Mouse (Mus musculus) adrenal gland, postnatal 4 days (tissue): ENCODE measurements around the gene 4921517D22Rik. TPM values are rescaled to one million over a fixed set of nuclear protein-coding genes. Genes with fewer than 3 reads are reported as not detected.

Source experiments
- DNase-seq, 2 experiments: peaks; one replicate each; pipeline ENCODE4 v3.0.0; 2021 to 2022; ENCODE audit warnings: low spot score in 2 of 2, mixed read lengths in 2 of 2
- total RNA-seq, 2 experiments: library from RNA; stranded (reverse); gene quantifications; 2 replicates each; pipeline ENCODE4 v1.2.3; 2021

The 4921517D22Rik gene
- total RNA-seq, 2 experiments from 2014 or later: not detected

DNA sequence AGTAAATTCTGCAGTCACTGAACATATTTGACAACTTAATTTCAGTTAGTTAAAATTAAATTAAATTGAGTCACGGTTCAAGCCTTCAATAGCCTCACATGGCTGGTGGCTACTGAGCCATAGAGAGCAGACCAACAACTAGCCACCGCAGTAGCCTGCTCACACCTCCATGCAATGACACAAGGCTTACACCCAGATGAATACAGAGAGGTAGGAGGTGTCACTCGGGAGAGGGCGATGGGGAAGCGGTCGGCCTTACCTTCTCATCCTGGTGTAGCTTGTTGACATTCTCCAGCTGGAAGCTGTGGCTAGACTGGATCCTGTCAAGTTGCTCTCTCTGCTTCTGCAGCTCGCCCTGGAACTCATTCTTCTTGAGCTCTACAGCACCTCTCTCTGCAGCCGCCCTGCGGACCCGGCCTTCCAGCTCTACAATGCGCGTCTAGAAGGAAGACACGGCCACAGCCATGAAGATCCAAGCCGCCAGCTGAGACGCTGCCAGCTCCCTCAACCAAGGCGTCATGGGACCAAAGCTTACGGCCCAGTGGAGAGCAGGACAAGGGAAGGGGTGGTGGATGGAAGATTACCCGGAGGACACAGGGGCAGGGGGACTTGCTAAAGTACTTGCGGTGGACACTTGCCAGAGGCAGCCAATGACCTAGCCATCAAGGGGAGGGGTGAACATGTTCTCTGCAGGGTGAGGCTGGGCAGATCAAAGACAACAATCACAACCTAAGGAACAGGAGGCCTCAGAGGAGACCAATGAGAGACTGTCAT is 29.8 kb downstream of the 4921517D22Rik start:
- no peak for DNase-seq

- no peak for DNase-seq
Measured at GRCm38 (mm10) chr13:59661966-59662365, 31.9 kb downstream of the 4921517D22Rik start.

GRCm38 (mm10) chr13:59661387-59661786 is 32.5 kb downstream of the 4921517D22Rik start:
- no peak for DNase-seq

GRCm38 (mm10) chr13:59660371-59660770 is 33.5 kb downstream of the 4921517D22Rik start:
- DNase-seq: no peak

- no peak for DNase-seq
Measured at GRCm38 (mm10) chr13:59657781-59658180, 36.1 kb downstream of the 4921517D22Rik start.

- DNase-seq: no peak
Measured at GRCm38 (mm10) chr13:59656975-59657388, 36.9 kb downstream of the 4921517D22Rik start.

DNA sequence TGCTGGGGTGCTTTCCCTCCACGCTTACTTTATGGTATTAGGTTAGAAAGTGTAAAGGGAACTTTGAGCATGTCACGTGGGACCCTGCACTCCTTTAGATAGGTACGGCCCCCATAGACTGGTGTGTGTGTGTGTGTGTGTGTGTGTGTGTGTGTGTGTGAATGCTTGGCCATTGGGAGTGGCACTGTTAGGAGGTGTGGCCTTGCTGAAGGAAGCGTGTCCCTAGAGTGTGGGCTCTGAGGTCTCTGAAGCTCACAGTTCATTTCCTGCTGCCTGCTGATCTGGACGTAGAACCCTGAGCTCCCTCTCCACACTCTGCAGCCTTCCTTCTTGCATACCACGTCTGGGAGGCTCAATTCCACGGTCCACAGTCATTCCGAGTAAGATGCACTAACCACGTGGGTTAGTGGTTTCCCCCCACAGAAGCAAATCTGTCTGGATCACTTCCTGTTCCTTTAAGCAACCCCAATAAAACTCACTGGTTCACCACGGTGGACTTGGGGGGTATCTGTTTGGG is 37.5 kb downstream of the 4921517D22Rik start:
- no peak for DNase-seq

- no peak for DNase-seq
Measured at GRCm38 (mm10) chr13:59655718-59656315, 38.1 kb downstream of the 4921517D22Rik start.

- no peak for DNase-seq
Measured at GRCm38 (mm10) chr13:59654465-59654864, 39.4 kb downstream of the 4921517D22Rik start.

GRCm38 (mm10) chr13:59653136-59653535 is 40.8 kb downstream of the 4921517D22Rik start:
- no peak for DNase-seq

- no peak for DNase-seq
Measured at GRCm38 (mm10) chr13:59652651-59653050, 41.3 kb downstream of the 4921517D22Rik start.

DNA sequence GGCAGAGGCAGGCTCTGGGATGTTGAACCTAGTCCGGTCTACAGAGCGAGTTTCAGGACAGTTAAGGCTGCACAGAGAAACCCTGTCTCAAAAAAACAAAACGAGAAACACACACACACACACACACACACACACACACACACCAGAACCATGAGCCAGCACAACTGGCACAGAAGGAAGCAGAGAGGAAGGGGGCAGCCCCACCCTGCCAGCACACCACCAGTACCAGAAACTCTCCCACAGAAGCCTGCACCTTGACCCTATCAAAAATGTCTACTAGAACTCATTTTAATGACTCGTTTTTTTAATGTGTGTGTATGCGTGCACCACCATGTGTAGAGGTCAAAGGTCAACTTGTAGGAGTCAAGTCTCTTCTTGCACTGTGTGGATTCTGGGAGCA is 44.1 kb downstream of the 4921517D22Rik start:
- DNase-seq: no peak

GRCm38 (mm10) chr13:59648598-59648997 is 45.3 kb downstream of the 4921517D22Rik start:
- DNase-seq: no peak

- no peak for DNase-seq
Measured at GRCm38 (mm10) chr13:59647484-59647883, 46.4 kb downstream of the 4921517D22Rik start.

- no peak for DNase-seq
Measured at GRCm38 (mm10) chr13:59646674-59647244, 47.1 kb downstream of the 4921517D22Rik start.

DNA sequence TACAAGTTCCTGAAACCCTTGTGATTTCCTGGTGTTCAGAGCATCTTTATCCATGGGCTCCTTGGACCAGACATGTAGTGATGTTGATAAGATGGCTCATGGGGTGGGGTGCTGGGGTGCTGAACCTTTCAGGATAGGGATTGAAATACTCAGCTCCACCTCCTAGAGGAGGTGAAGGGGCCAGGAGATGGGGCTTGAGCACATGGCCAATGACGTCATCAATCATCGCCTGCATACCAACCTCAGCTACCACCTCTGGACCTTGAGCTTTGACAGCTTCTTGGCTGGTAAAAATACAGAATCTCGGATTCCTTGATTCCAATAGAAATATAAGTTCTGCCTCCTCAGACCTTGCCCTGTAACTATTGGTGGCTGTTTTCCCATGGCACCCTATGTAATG is 48.4 kb downstream of the 4921517D22Rik start:
- DNase-seq: no peak

- DNase-seq: no peak
Measured at GRCm38 (mm10) chr13:59642818-59643217, 51.1 kb downstream of the 4921517D22Rik start.

- DNase-seq: no peak
Measured at GRCm38 (mm10) chr13:59640178-59640440, 53.8 kb downstream of the 4921517D22Rik start.

DNA sequence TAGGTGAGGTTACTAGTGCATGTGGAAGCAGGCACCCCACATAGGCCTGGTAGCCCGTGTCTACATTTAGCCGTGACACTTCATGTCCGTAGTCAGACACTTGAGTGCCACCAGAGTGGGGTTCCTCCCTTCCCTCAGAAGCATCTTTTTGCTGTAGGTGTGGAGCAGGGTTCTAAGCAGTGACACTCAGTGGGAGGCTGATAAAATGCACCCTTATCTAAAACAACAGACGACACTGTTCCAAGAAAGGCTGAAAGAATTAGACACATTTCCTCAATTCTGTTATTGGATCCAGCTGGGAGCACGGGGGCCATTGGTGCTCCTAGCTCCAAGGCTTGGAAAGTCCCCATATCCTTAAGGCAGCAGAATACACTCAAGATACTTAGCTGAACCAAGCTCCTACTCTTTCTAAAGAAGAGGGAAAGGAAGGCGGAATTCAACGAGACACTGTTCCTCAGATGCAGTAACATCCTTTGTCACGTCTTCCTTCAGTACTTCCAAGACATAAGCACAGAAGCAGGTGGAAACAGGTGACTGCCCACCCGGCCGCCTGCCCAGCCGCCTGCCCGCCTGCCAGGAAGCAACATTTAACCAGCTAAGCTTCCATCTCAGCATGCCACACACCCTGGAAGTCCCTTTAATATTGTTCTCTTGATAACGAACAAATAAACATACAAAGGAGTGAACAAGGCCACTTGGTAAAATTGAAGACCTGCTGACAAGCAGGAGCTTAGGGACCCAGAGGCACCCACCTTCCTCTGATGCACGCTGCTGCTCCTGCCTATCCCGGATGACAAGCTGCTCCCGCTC is 54.3 kb downstream of the 4921517D22Rik start:
- no peak for DNase-seq

GRCm38 (mm10) chr13:59637800-59638199 is 56.1 kb downstream of the 4921517D22Rik start:
- no peak for DNase-seq
